Mouse (Mus musculus): ENCODE data around the gene Apex1.

GRCm38 (mm10) chr14:50892541-50893459 is 32.0 kb upstream of the Apex1 start:
- TF ChIP-seq CTCF (IDR thresholded peaks at IDR 0.05; ENCODE audit: low read depth) (no peak), EP300 (optimal IDR thresholded peaks at IDR 0.05) (no peak)

Measured in stomach, postnatal 0 days (tissue).